Mouse (Mus musculus) kidney, embryonic 14.5 days (tissue): ENCODE measurements at regions not wholly inside any gene's neighbourhood (a gene's known extent, or its start where the extent isn't known, plus 50 kb on each side); places are given as distances from the start of the nearest gene placed in this dataset.

Experiments used
- ATAC-seq: fragments of 200-750 bp; cut with Nextera tagmentation; 2 replicates; pipeline ENCODE4 v1.8.0; 2017; ENCODE audit warnings: moderate number of reproducible peaks, mild to moderate bottlenecking, moderate TSS enrichment, moderate library complexity; ENCODE audit not compliant: low FRiP score, low TSS enrichment
- H3K27ac ChIP-seq: fragments of 300-500 bp; sonication (generic); 2 replicates; pipeline ENCODE4 v1.5.1; 2014; ENCODE audit warnings: low read depth, mild to moderate bottlenecking, low read length, moderate library complexity, mixed read lengths
- H3K27me3 ChIP-seq: fragments of 300-500 bp; sonication (generic); 2 replicates; pipeline ENCODE4 v1.6.1; 2014; ENCODE audit warnings: mild to moderate bottlenecking, low read length; ENCODE audit not compliant: control insufficient read depth, insufficient read depth
- H3K36me3 ChIP-seq: fragments of 300-500 bp; sonication (generic); 2 replicates; pipeline ENCODE4 v1.6.1; 2014; ENCODE audit warnings: low read length, mixed read lengths; ENCODE audit not compliant: control insufficient read depth, insufficient read depth
- H3K4me1 ChIP-seq: fragments of 300-500 bp; sonication (generic); 2 replicates; pipeline ENCODE4 v1.6.1; 2014; ENCODE audit warnings: low read length, mixed read lengths; ENCODE audit not compliant: control insufficient read depth, insufficient read depth
- H3K4me2 ChIP-seq: fragments of 300-500 bp; sonication (generic); replicated peaks from 2 replicates; pipeline ENCODE4 v1.6.1; 2014; ENCODE audit warnings: low read depth, mild to moderate bottlenecking, low read length
- H3K4me3 ChIP-seq: fragments of 300-500 bp; sonication (generic); 2 replicates; pipeline ENCODE4 v1.5.1; 2014; ENCODE audit warnings: mild to moderate bottlenecking, low read length
- H3K9ac ChIP-seq: fragments of 300-500 bp; sonication (generic); 2 replicates; pipeline ENCODE4 v1.6.1; 2014; ENCODE audit warnings: low read depth, mild to moderate bottlenecking, low read length, moderate library complexity
- H3K9me3 ChIP-seq: fragments of 300-500 bp; sonication (generic); 2 replicates; pipeline ENCODE4 v1.6.1; 2016; ENCODE audit warnings: low read length; ENCODE audit not compliant: control insufficient read depth
- WGBS: fragments of 180-500 bp; shearing (Covaris S2); extraction: QIAGEN DNeasy Blood & Tissue Kit; methylation state at CpG from one replicate; pipeline ENCODE4 v1.1.7; 2014; 5-methylcytosine and 5-hydroxymethylcytosine counted together

- H3K4me2 ChIP-seq, result no peak overlapping the region
- no peak for ATAC-seq
- no peaks in the 10 kb centered on the region for H3K36me3 ChIP-seq
- no peaks in the 10 kb centered on the region for H3K9me3 ChIP-seq
- H3K4me1 ChIP-seq, result no peaks in the 10 kb centered on the region
- H3K27me3 ChIP-seq, result no peaks in the 10 kb centered on the region
- H3K9ac ChIP-seq, result no peak overlapping the region
- no peak overlapping the region for H3K27ac ChIP-seq
- H3K4me3 ChIP-seq, result no peak overlapping the region
Measured at GRCm38 (mm10) chr8:59265685-59266084, 353.2 kb upstream of the Galntl6 start.

DNA sequence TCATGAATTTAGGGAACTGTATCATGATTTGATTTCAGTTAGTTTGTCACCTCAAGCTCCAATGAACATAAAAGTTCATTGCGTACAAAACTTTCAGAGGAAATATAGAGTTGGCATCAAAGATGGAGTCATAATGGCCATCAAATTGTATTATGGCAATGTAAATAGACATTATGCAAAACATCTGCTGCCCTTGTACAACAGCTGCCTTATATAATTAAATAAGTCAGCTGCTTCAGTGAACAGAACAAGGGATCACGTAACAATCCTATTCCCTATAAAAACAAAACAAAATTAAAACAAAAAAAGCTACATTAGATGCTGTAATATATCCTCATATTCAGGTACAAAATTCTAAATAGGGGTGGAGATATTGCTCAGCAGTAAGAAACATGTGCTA lies 320.4 kb upstream of the Galntl6 start:
- Histone ChIP-seq H3K9me3 (no peaks in the 10 kb centered on the region), H3K27me3 (no peaks in the 10 kb centered on the region), H3K9ac (no peak overlapping the region), H3K4me3 (no peak overlapping the region), H3K36me3 (no peaks in the 10 kb centered on the region), H3K4me1 (no peaks in the 10 kb centered on the region), H3K4me2 (no peak overlapping the region), H3K27ac (no peak overlapping the region)
- WGBS, result 59% methylated on average over 2 of the region's 2 CpGs
- ATAC-seq, result 0 out of 2 replicates have a peak, but pooled peaks have one; percentile 60

DNA sequence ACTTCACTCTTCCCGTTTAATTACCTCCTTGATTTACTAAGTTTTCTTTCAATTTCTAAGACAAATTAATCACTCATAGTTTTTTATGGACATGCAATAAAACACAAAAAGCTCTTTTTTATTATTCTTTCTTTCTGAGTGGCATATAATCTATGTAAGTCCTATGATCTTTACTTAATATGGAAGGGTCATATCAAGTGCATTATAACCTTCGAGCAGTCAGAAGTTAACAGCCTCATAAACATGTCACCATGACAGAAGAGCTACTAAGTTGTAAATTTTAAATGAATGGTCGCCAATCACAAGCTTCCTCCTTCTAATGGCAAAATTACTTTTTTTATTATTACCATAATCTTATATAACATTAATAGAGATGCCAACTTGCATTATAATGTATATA lies 312.2 kb upstream of the Galntl6 start:
- H3K27ac ChIP-seq, result no peak overlapping the region
- H3K9me3 ChIP-seq, result no peaks in the 10 kb centered on the region
- WGBS, result 53% methylated on average over 3 of the region's 3 CpGs
- H3K4me1 ChIP-seq, result no peaks in the 10 kb centered on the region
- ATAC-seq, result no peak
- H3K4me3 ChIP-seq, result no peak overlapping the region
- H3K4me2 ChIP-seq, result no peak overlapping the region
- H3K9ac ChIP-seq, result no peak overlapping the region
- no peaks in the 10 kb centered on the region for H3K27me3 ChIP-seq
- no peaks in the 10 kb centered on the region for H3K36me3 ChIP-seq

GRCm38 (mm10) chr8:59174578-59175357 lies 262.3 kb upstream of the Galntl6 start:
- H3K27me3 ChIP-seq, result no peaks in the 10 kb centered on the region
- peak; percentile 55; the same call in 1 of the 2 replicates for ATAC-seq
- H3K4me2 ChIP-seq, result no peak overlapping the region
- no peaks in the 10 kb centered on the region for H3K36me3 ChIP-seq
- WGBS, result 41% methylated on average over 1 of the region's 1 CpGs
- H3K9ac ChIP-seq, result no peak overlapping the region
- no peaks in the 10 kb centered on the region for H3K9me3 ChIP-seq
- no peak overlapping the region for H3K27ac ChIP-seq
- H3K4me1 ChIP-seq, result no peaks in the 10 kb centered on the region
- no peak overlapping the region for H3K4me3 ChIP-seq

DNA sequence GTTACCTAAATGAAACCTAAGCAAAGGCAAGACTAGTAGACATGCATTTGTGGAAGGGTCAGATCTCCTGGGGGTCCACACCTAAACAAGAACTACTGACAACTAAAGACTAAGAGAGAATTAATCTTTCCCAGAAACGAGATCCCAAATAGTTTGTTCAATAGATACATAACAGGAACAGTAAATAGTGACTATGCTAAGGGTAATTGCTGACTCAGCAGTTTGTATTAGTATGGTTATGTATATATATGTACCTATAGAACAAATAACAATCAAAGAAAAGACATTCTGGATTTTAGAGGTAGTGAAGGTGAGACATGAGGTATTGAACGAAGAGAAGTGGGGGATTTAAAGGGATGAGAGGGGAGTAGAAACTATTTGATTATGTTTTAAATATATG lies 218.3 kb upstream of the Galntl6 start:
- H3K27me3 ChIP-seq, result no peaks in the 10 kb centered on the region
- no peaks in the 10 kb centered on the region for H3K9me3 ChIP-seq
- H3K4me3 ChIP-seq, result no peak overlapping the region
- ATAC-seq, result no peak
- no peaks in the 10 kb centered on the region for H3K36me3 ChIP-seq
- H3K9ac ChIP-seq, result no peak overlapping the region
- no peaks in the 10 kb centered on the region for H3K4me1 ChIP-seq
- H3K27ac ChIP-seq, result no peak overlapping the region
- 80% methylated on average over 2 of the region's 2 CpGs for WGBS
- H3K4me2 ChIP-seq, result no peak overlapping the region

DNA sequence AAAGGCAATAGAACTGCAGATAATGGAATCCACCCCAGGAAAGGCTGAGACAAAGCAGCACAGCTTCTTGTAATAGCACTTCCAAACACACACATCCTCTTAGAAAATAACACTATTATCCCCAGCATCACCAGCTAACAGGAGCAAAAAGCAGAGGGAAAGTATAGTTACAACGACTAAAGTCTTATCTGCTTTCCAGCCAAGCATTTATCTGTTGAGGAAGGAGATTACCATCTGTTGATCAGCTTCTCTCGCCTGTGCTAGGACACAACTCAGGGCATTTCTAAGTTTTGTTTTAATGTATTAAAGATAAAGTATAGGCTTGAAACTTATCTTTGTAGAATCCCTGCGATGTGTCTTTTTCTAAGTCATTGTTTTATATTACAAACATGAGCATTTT lies 200.8 kb upstream of the Galntl6 start:
- Histone ChIP-seq H3K27ac (no peak overlapping the region), H3K27me3 (no peaks in the 10 kb centered on the region), H3K9ac (no peak overlapping the region), H3K36me3 (no peaks in the 10 kb centered on the region), H3K4me3 (no peak overlapping the region), H3K4me1 (no peaks in the 10 kb centered on the region), H3K9me3 (no peaks in the 10 kb centered on the region), H3K4me2 (no peak overlapping the region)
- WGBS, result 78% methylated on average over 3 of the region's 3 CpGs
- ATAC-seq, result no peak

DNA sequence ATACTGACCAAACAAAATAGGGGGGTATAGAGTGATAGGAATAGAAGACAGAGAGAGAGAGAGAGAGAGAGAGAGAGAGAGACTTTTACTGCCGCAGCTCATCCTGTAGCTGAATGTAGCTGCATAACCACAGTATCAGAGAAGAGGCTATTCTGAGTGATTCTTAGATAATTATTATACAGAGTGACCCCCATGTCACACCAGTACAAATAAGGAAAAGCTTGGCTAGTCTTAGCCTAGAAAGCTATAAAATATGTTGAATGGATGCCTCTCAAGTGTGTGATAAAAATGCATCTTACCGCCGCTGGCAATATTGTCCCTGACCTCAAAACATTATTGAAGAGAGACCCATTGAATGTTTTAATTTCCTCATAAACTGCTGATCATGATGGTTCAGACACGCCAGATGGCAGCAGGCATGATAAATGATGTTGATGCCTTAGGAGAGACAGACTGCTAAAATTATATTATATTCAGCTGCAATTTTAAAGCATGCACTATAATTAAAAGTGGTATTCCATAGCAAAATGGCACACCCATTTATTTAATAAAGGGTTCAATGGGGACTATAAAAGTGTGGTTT lies 178.9 kb upstream of the Galntl6 start:
- H3K4me2 ChIP-seq, result no peak overlapping the region
- H3K4me3 ChIP-seq, result no peak overlapping the region
- ATAC-seq, result no peak
- no peaks in the 10 kb centered on the region for H3K4me1 ChIP-seq
- H3K27me3 ChIP-seq, result no peaks in the 10 kb centered on the region
- H3K9ac ChIP-seq, result no peak overlapping the region
- 73% methylated on average over 4 of the region's 4 CpGs for WGBS
- H3K36me3 ChIP-seq, result no peaks in the 10 kb centered on the region
- no peak overlapping the region for H3K27ac ChIP-seq
- H3K9me3 ChIP-seq, result no peaks in the 10 kb centered on the region
